Mouse (Mus musculus) midbrain, embryonic 11.5 days (tissue): ENCODE results near the gene Hmbs. TPM values are rescaled to one million over a fixed set of nuclear protein-coding genes. Genes with fewer than 3 reads are reported as not detected.
"Not testable (repeated sequence)": the region's sequence is repeated elsewhere in the genome, so short reads cannot be mapped to it uniquely, and the experiment has no call there.

Experiments used
- ATAC-seq: fragments of 200-750 bp; cut with Nextera tagmentation; 2 replicates; pipeline ENCODE4 v1.8.0; 2017; ENCODE audit warnings: moderate TSS enrichment, moderate library complexity; ENCODE audit not compliant: low FRiP score
- DNase-seq: peaks from one replicate; pipeline ENCODE4 v3.0.0; 2015; ENCODE audit warnings: low spot score; ENCODE audit errors: missing footprints
- H3K27ac ChIP-seq: fragments of 300-500 bp; sonication (generic); 2 replicates; pipeline ENCODE4 v1.5.1; 2014; ENCODE audit warnings: low read depth, low read length
- H3K27me3 ChIP-seq: fragments of 300-500 bp; sonication (generic); 2 replicates; pipeline ENCODE4 v1.6.1; 2014; ENCODE audit warnings: mild to moderate bottlenecking, low read length, moderate library complexity, mixed read lengths; ENCODE audit not compliant: control insufficient read depth, insufficient read depth
- H3K36me3 ChIP-seq: fragments of 300-500 bp; sonication (generic); 2 replicates; pipeline ENCODE4 v1.6.1; 2014; ENCODE audit warnings: mild to moderate bottlenecking, low read length, moderate library complexity, mixed read lengths; ENCODE audit not compliant: control insufficient read depth, insufficient read depth
- H3K4me1 ChIP-seq: fragments of 300-500 bp; sonication (generic); 2 replicates; pipeline ENCODE4 v1.6.1; 2014; ENCODE audit warnings: low read length; ENCODE audit not compliant: control insufficient read depth, insufficient read depth
- H3K4me2 ChIP-seq: fragments of 300-500 bp; sonication (generic); 2 replicates; pipeline ENCODE4 v1.6.1; 2014; ENCODE audit warnings: mild to moderate bottlenecking, moderate library complexity
- H3K4me3 ChIP-seq: fragments of 300-500 bp; sonication (generic); 2 replicates; pipeline ENCODE4 v1.5.1; 2014; ENCODE audit warnings: low read depth, low read length
- H3K9ac ChIP-seq: fragments of 300-500 bp; sonication (generic); 2 replicates; pipeline ENCODE4 v1.6.1; 2014; ENCODE audit warnings: low read length
- H3K9me3 ChIP-seq: fragments of 300-500 bp; sonication (generic); 2 replicates; pipeline ENCODE4 v1.6.1; 2016; ENCODE audit warnings: low read length; ENCODE audit not compliant: control insufficient read depth
- WGBS: fragments of 180-500 bp; shearing (Covaris S2); extraction: QIAGEN DNeasy Blood & Tissue Kit; methylation state at CpG from one replicate; pipeline ENCODE4 v1.1.7; 2014; 5-methylcytosine and 5-hydroxymethylcytosine counted together
- polyA plus RNA-seq: library from polyadenylated mRNA; unstranded; fragments of >200 nt; fragmentation: Nextera tagmentation; extraction: Ambion mirVana; gene quantifications from 2 replicates; pipeline ENCODE4 v1.2.1, GENCODE M21; 2014

Gene Hmbs
- polyA plus RNA-seq, 1 experiment from 2014 or later: 147 TPM

DNA sequence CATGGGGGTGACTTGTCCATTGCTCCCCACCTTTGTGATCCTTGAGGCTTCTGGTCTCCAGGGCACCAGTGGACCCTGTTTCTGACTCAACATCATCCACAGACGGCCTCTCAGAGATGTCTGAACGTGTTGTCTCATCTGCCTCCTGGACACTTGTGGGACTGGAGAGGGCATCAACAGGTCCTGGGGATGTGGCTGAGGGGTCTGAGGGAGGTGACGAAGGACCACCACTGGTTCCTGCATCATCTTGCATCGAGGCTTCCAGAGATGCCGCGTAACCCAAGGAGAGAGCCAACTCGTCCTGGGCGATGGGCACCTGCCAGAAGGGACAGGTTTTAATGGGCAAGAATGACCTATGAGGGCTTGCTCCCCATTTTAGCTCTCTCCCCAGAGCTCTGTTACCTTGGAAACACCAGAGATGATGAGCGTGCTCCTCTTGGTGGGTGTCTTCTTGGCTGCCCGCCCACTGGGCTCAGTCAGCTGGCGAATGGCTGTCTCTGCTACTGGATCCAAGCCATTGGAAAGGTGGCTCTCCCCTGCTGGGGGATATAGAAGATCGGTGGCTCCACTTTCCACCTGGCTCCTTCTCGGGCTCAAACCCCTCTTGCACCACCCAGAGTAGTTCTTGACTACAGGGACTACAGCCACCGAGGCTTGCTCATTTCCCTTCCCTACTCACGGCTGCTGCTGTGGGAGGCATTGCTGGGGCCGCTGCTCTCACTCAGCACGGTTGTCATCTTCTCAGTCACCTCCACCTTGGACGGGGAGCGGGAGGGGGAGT is 30.4 kb downstream of the Hmbs start:
- 78% methylated on average over 19 of the region's 19 CpGs for WGBS
- Histone ChIP-seq H3K9me3 (no peaks in the 10 kb centered on the region), H3K27ac (no peak overlapping the region), H3K27me3 (no peaks in the 10 kb centered on the region), H3K36me3 (peaks cover 8% of the 10 kb centered on the region), H3K9ac (no peak overlapping the region), H3K4me3 (no peak overlapping the region), H3K4me1 (peaks cover 24% of the 10 kb centered on the region), H3K4me2 (no peak overlapping the region)
- no peak for ATAC-seq
- DNase-seq: peak; percentile 44

GRCm38 (mm10) chr9:44311136-44312134 is 32.6 kb downstream of the Hmbs start:
- Histone ChIP-seq H3K27ac (no peak overlapping the region; the same call in 1 of the 2 replicates), H3K4me3 (no peak overlapping the region), H3K9ac (peak overlapping the region; percentile 0; the same call in 1 of the 2 replicates), H3K9me3 (no peaks in the 10 kb centered on the region), H3K27me3 (no peaks in the 10 kb centered on the region), H3K4me2 (0 out of 2 replicates have a peak overlapping the region, but pooled peaks have one; percentile 19), H3K36me3 (peaks cover 8% of the 10 kb centered on the region), H3K4me1 (peaks cover 12% of the 10 kb centered on the region)
- DNase-seq (peak; percentile 93), ATAC-seq (peak; percentile 73)
- 6% methylated on average over 27 of the region's 27 CpGs for WGBS

DNA sequence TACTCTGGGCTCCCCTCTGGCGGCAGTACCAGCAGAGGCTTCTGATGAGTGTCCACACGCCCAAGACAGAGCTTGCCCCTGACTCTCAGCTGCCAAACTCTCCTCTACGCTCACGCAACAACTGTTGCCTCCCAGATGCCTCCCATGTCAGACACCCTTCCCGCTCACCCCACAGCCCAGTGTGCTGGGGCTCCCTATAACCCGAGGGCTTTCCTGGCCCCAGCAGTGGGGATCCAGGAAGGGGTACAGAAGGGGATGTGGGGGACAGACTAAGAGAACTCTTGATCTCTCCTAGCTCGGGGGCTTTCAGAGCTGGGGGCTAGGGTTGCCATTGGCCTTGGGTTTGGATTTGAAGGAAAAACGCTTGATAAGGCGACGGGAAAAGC is 33.3 kb downstream of the Hmbs start:
- ATAC-seq: 0 out of 2 replicates have a peak, but pooled peaks have one; percentile 12
- 23% methylated on average over 10 of the region's 10 CpGs for WGBS
- no peak overlapping the region for H3K4me3 ChIP-seq
- DNase-seq: no peak
- peaks cover 8% of the 10 kb centered on the region for H3K36me3 ChIP-seq
- H3K9ac ChIP-seq: peak overlapping the region; percentile 18; the same call in 1 of the 2 replicates
- H3K27me3 ChIP-seq: no peaks in the 10 kb centered on the region
- H3K27ac ChIP-seq: no peak overlapping the region
- no peak overlapping the region for H3K4me2 ChIP-seq
- no peaks in the 10 kb centered on the region for H3K9me3 ChIP-seq
- H3K4me1 ChIP-seq: peaks cover 12% of the 10 kb centered on the region

- Histone ChIP-seq H3K4me1 (peaks cover 14% of the 10 kb centered on the region), H3K4me3 (no peak overlapping the region), H3K36me3 (peaks cover 5% of the 10 kb centered on the region), H3K9ac (no peak overlapping the region), H3K27me3 (no peaks in the 10 kb centered on the region), H3K4me2 (no peak overlapping the region), H3K27ac (no peak overlapping the region), H3K9me3 (no peaks in the 10 kb centered on the region)
- DNase-seq (peak; percentile 72), ATAC-seq (no peak)
- 62% methylated on average over 3 of the region's 3 CpGs for WGBS
These were observed 34.3 kb downstream of the Hmbs start for GRCm38 (mm10) chr9:44309756-44310155.

- no peak for ATAC-seq
- H3K36me3 ChIP-seq: 0 out of 2 replicates have a peak, but pooled peaks cover 2% of the 10 kb centered on the region
These were observed 36.8 kb downstream of the Hmbs start for GRCm38 (mm10) chr9:44307248-44307647.

GRCm38 (mm10) chr9:44306532-44306931 is 37.5 kb downstream of the Hmbs start:
- Histone ChIP-seq H3K9me3 (no peaks in the 10 kb centered on the region), H3K36me3 (peaks cover 3% of the 10 kb centered on the region; the same call in 1 of the 2 replicates), H3K27ac (no peak overlapping the region), H3K9ac (no peak overlapping the region), H3K4me3 (no peak overlapping the region), H3K4me1 (peaks cover 15% of the 10 kb centered on the region), H3K27me3 (no peaks in the 10 kb centered on the region), H3K4me2 (no peak overlapping the region)
- peak; percentile 54 for DNase-seq
- WGBS: 89% methylated on average over 6 of the region's 6 CpGs
- no peak for ATAC-seq

More at GRCm38 (mm10) chr9:44307248-44307647, 36.8 kb downstream of the Hmbs start:
- Histone ChIP-seq H3K4me1 (peaks cover 20% of the 10 kb centered on the region), H3K4me3 (no peak overlapping the region), H3K27me3 (no peaks in the 10 kb centered on the region), H3K9me3 (no peaks in the 10 kb centered on the region), H3K9ac (no peak overlapping the region), H3K27ac (no peak overlapping the region), H3K4me2 (no peak overlapping the region)
- peak; percentile 77 for DNase-seq
- 84% methylated on average over 2 of the region's 2 CpGs for WGBS

DNA sequence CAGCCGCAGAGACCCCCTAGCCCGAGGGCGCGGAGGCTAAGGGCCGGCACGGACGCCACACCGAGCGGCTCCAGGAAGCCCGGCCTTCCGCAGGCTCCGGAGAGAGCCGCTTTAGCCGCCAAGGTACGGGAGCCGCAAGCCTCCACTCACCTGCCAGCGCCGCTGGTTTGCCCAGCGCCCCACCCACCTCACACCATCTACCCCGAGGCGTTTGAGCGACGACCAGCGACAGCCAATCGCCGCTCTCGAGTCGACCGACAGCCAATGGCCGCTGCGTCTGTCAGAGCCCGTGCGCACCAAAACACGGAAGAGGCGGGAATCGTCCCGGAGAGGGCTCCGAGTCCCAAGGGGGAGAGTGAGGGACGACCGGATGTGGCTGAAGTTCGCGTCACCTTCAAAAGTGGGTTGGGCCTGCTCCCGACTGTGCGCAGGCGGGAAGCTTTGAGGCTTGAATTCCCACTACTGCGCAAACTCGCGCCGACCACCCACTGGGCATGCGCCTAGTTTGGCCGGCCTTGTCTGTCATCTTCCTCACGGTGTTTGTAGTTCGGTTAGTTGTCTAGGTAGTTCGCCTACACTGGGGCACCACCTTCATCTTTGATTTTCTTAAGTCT is 38.5 kb downstream of the Hmbs start, which contains the start of gene Hinfp:
Gene Hinfp, minus strand, starts transcription at position 206 of the 614 bp plus-strand sequence.
- Histone ChIP-seq H3K27ac (no peak within 1 kb of the TSS), H3K4me1 (peaks cover 7% of the 10 kb centered on the region), H3K4me3 (peak within 1 kb of the TSS; percentile 63), H3K36me3 (peaks cover 3% of the 10 kb centered on the region; the same call in 1 of the 2 replicates), H3K4me2 (peak within 1 kb of the TSS; percentile 81), H3K9ac (peak within 1 kb of the TSS; percentile 66), H3K27me3 (no peaks in the 10 kb centered on the region), H3K9me3 (no peaks in the 10 kb centered on the region)
- ATAC-seq (peak; percentile 99), DNase-seq (peak; percentile 99)
- 1% methylated on average over 51 of the region's 54 CpGs for WGBS

- not testable (repeated sequence) for H3K9me3 ChIP-seq, ATAC-seq, H3K9ac ChIP-seq, H3K4me3 ChIP-seq, H3K4me1 ChIP-seq, DNase-seq, H3K27ac ChIP-seq, H3K27me3 ChIP-seq, H3K4me2 ChIP-seq
- 97% methylated on average over 3 of the region's 3 CpGs for WGBS
- H3K36me3 ChIP-seq: peaks cover 33% of the 10 kb centered on the region
These were observed 44.0 kb downstream of the Hmbs start for GRCm38 (mm10) chr9:44300001-44300400.
